ENCODE assay signal across 17 mouse cellular contexts in the genomic region with DNA sequence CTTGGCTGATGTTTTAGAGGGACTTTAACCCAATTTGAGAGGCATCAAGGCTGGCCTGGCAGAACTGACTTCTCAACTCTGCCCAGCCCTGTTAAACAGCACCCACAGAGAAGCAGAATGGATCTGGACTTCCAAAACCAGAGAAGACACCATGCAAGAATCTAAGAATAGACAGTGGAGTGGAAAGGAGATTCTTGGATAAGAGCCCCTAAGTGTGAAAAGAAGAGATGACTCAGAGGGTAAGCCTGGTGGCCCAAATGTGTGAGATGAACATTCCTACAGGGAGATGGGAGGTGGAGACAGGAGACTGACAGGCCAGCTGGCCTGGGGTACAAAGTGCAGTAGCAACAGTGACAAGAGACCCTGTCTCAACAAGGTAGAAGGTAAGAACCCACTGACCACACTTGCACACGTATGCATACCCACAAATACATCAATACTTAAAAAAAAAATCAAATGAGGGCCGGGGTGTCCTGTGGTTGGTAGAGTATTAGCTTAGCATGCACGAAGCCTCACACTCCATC. TPM values are rescaled to one million over a fixed set of nuclear protein-coding genes. Genes with fewer than 3 reads are reported as not detected.
DNase-seq lines count a peak whose midpoint lies in the region; ATAC-seq and TF ChIP-seq lines count a peak whose summit lies in the region.
"Had no signal": no experiment of that assay in that cellular context is flagged by ENCODE, and none has a peak within 500 bp of the region (broad histone marks: within the 10 kb centered on the region; RNA-seq: fewer than 3 reads in every experiment).

No protein-coding gene starts in this region.

- 0 out of 2 replicates have a peak overlapping the region, but pooled peaks have one; percentile 60 for H3K27ac ChIP-seq in heart, embryonic 15.5 days
- H3K27ac ChIP-seq in midbrain, postnatal 0 days (ENCODE audit: low read depth, low read length) = no peak overlapping the region
- H3K27ac ChIP-seq in midbrain, embryonic 13.5 days = no peak overlapping the region
- H3K27ac ChIP-seq: forebrain, embryonic 15.5 days had no signal

- H3K9ac ChIP-seq in heart, embryonic 15.5 days = no peak overlapping the region
- 0 out of 2 replicates have a peak overlapping the region, but pooled peaks have one; percentile 4 for H3K9ac ChIP-seq in midbrain, postnatal 0 days (replicated peaks; ENCODE audit: low read length, poor library complexity, severe bottlenecking)
- no peak overlapping the region for H3K9ac ChIP-seq in midbrain, embryonic 13.5 days (replicated peaks)
- H3K9ac ChIP-seq: liver, postnatal 0 days had no signal

- H3K4me1 ChIP-seq in heart, embryonic 15.5 days (replicated peaks) = peaks cover 21% of the 10 kb centered on the region
- H3K4me1 ChIP-seq in midbrain, postnatal 0 days (ENCODE audit: insufficient read depth, low read length) = 0 out of 2 replicates have a peak, but pooled peaks cover 3% of the 10 kb centered on the region
- H3K4me1 ChIP-seq in midbrain, embryonic 13.5 days (replicated peaks) = peaks cover 19% of the 10 kb centered on the region

- peak overlapping the region; percentile 70; the same call in 1 of the 2 replicates for H3K4me3 ChIP-seq in heart, embryonic 15.5 days
- H3K4me3 ChIP-seq in midbrain, postnatal 0 days (ENCODE audit: low read depth, low read length) = no peak overlapping the region
- H3K4me3 ChIP-seq in midbrain, embryonic 13.5 days (replicated peaks) = no peak overlapping the region

- H3K9me3 ChIP-seq in heart, embryonic 15.5 days (replicated peaks) = no peaks in the 10 kb centered on the region
- no peaks in the 10 kb centered on the region for H3K9me3 ChIP-seq in midbrain, postnatal 0 days (ENCODE audit: low read length)
- no peaks in the 10 kb centered on the region for H3K9me3 ChIP-seq in midbrain, embryonic 13.5 days
- H3K9me3 ChIP-seq: forebrain, embryonic 15.5 days had no signal

- no peak for TF ChIP-seq CTCF in midbrain, postnatal 0 days (IDR thresholded peaks at IDR 0.05)

- peak; percentile 66 for ATAC-seq in frontal cortex, adult (ENCODE audit: low TSS enrichment)
- ATAC-seq in heart, embryonic 15.5 days (replicated peaks; ENCODE audit: insufficient number of reproducible peaks, insufficient read depth, low FRiP score, low read depth) = no peak
- ATAC-seq in midbrain, postnatal 0 days (ENCODE audit: low FRiP score) = no peak
- no peak for ATAC-seq in midbrain, embryonic 13.5 days
- ATAC-seq in cerebellum, adult (ENCODE audit: insufficient number of reproducible peaks, low FRiP score, low TSS enrichment) = no peak
- ATAC-seq: liver, postnatal 0 days; Patski had no signal

- DNase-seq in frontal cortex, adult 2 months (ENCODE audit: extremely low spot score in 1 of 2, low spot score in 1 of 2) = no peak
- no peak for DNase-seq in heart, adult 8-10 months (ENCODE audit: low spot score)
- DNase-seq in midbrain, postnatal 0 days (ENCODE audit: low spot score) = no peak
- no peak for DNase-seq in lung, adult 18-20 months
- DNase-seq: cerebellum, adult 11 months; cerebellum, postnatal 14 days; kidney, adult 9 months; liver; liver, postnatal 0 days; thymus, adult 18-20 months had no signal

- peak overlapping the region; percentile 100; the same call in 1 of the 2 replicates for H3K4me2 ChIP-seq in heart, embryonic 15.5 days
- peak overlapping the region; percentile 100 for H3K4me2 ChIP-seq in midbrain, postnatal 0 days (ENCODE audit: low read depth, low read length, poor library complexity, severe bottlenecking)
- H3K4me2 ChIP-seq in midbrain, embryonic 13.5 days (replicated peaks) = no peak overlapping the region

- no peaks in the 10 kb centered on the region for H3K36me3 ChIP-seq in heart, embryonic 15.5 days
- no peaks in the 10 kb centered on the region for H3K36me3 ChIP-seq in midbrain, postnatal 0 days (ENCODE audit: insufficient read depth, low read length)
- no peaks in the 10 kb centered on the region for H3K36me3 ChIP-seq in midbrain, embryonic 13.5 days
- H3K36me3 ChIP-seq: forebrain, embryonic 15.5 days had no signal

- WGBS in heart, embryonic 15.5 days = 82% methylated on average over 3 of the region's 3 CpGs
- 88% methylated on average over 3 of the region's 3 CpGs for WGBS in midbrain, postnatal 0 days
- WGBS in midbrain, embryonic 13.5 days = 94% methylated on average over 3 of the region's 3 CpGs

- H3K27me3 ChIP-seq in heart, embryonic 15.5 days = peaks cover 49% of the 10 kb centered on the region
- peaks cover 18% of the 10 kb centered on the region for H3K27me3 ChIP-seq in midbrain, postnatal 0 days (ENCODE audit: insufficient read depth, low read length)
- peaks cover 61% of the 10 kb centered on the region for H3K27me3 ChIP-seq in midbrain, embryonic 13.5 days
- H3K27me3 ChIP-seq: Patski had no signal

RNA-seq across cellular contexts. Expression of a gene that starts 8.3 kb away (rescaled TPM):
- 0.06 TPM in 1 of 2 replicates, not detected in the other for polyA plus RNA-seq in frontal cortex, adult 2 months (2012; rRNA removed)
- polyA plus RNA-seq in heart, embryonic 15.5 days (2015; fragmentation: Nextera tagmentation; extraction: Ambion mirVana) = 0.60 TPM in 2 replicates
- under 1 TPM; 0.46 to 0.78 (median 0.59) TPM for total RNA-seq in heart, adult 8-10 months (2022)
- 0.93 TPM in 1 of 2 replicates, not detected in the other for total RNA-seq in midbrain, postnatal 0 days (2014; rRNA removed)
- 0.45 and 0.54 TPM in 2 replicates for polyA plus RNA-seq in midbrain, postnatal 0 days (2015; fragmentation: Nextera tagmentation; extraction: Ambion mirVana)
- 0.22 and 0.23 TPM in 2 replicates for polyA plus RNA-seq in midbrain, embryonic 13.5 days (2015; fragmentation: Nextera tagmentation; extraction: Ambion mirVana)
- total RNA-seq: megakaryocyte-erythroid progenitor cell, adult 5-6 weeks had no signal
- polyA plus RNA-seq: liver, postnatal 0 days had no signal

RNA-seq across cellular contexts. Expression of a gene that starts 22.5 kb away (rescaled TPM):
- polyA plus RNA-seq in frontal cortex, adult 2 months (2012; rRNA removed) = 12.6 and 16.6 TPM in 2 replicates
- 9.8 and 9.9 TPM in 2 replicates for polyA plus RNA-seq in heart, embryonic 15.5 days (2015; fragmentation: Nextera tagmentation; extraction: Ambion mirVana)
- 1 to 10 TPM in 1 of 4 experiments, under 1 TPM in 1, not detected in 2; 0.54 to 1.3 TPM for total RNA-seq in heart, adult 8-10 months (2022)
- 3.0 and 3.1 TPM in 2 replicates for total RNA-seq in midbrain, postnatal 0 days (2014; rRNA removed)
- polyA plus RNA-seq in midbrain, postnatal 0 days (2015; fragmentation: Nextera tagmentation; extraction: Ambion mirVana) = 8.0 and 8.5 TPM in 2 replicates
- polyA plus RNA-seq in midbrain, embryonic 13.5 days (2015; fragmentation: Nextera tagmentation; extraction: Ambion mirVana) = 0.72 and 1.4 TPM in 2 replicates
- total RNA-seq: megakaryocyte-erythroid progenitor cell, adult 5-6 weeks had no signal

RNA-seq across cellular contexts. Expression of a gene that starts 33.7 kb away (rescaled TPM):
- 1.3 and 1.4 TPM in 2 replicates for polyA plus RNA-seq in frontal cortex, adult 2 months (2012; rRNA removed)
- 0.61 and 0.73 TPM in 2 replicates for polyA plus RNA-seq in heart, embryonic 15.5 days (2015; fragmentation: Nextera tagmentation; extraction: Ambion mirVana)
- total RNA-seq in heart, adult 8-10 months (2022) = 1 to 10 TPM in 3 of 4 experiments, under 1 TPM in 1; 0.63 to 1.5 (median 1.1) TPM
- total RNA-seq in midbrain, postnatal 0 days (2014; rRNA removed) = 1.8 and 3.7 TPM in 2 replicates
- polyA plus RNA-seq in midbrain, postnatal 0 days (2015; fragmentation: Nextera tagmentation; extraction: Ambion mirVana) = 1.1 and 2.0 TPM in 2 replicates
- polyA plus RNA-seq in midbrain, embryonic 13.5 days (2015; fragmentation: Nextera tagmentation; extraction: Ambion mirVana) = 0.88 and 1.0 TPM in 2 replicates
- total RNA-seq: megakaryocyte-erythroid progenitor cell, adult 5-6 weeks had no signal

RNA-seq across cellular contexts. Expression of a gene that starts 33.9 kb away (rescaled TPM):
- polyA plus RNA-seq in frontal cortex, adult 2 months (2012; rRNA removed) = 87.7 and 98.4 TPM in 2 replicates
- 29.5 and 39.9 TPM in 2 replicates for polyA plus RNA-seq in heart, embryonic 15.5 days (2015; fragmentation: Nextera tagmentation; extraction: Ambion mirVana)
- total RNA-seq in heart, adult 8-10 months (2022) = 10 to 100 TPM; 23.5 to 29.8 (median 27.3) TPM
- total RNA-seq in midbrain, postnatal 0 days (2014; rRNA removed) = 65.8 and 81.1 TPM in 2 replicates
- polyA plus RNA-seq in midbrain, postnatal 0 days (2015; fragmentation: Nextera tagmentation; extraction: Ambion mirVana) = 78.1 and 84.2 TPM in 2 replicates
- polyA plus RNA-seq in midbrain, embryonic 13.5 days (2015; fragmentation: Nextera tagmentation; extraction: Ambion mirVana) = 82.2 and 86.8 TPM in 2 replicates
